Mouse (Mus musculus) effector memory CD4-positive, alpha-beta T cell, adult 5 months (primary cell): ENCODE results near the gene Fam169a. TPM values are rescaled to one million over a fixed set of nuclear protein-coding genes. Genes with fewer than 3 reads are reported as not detected.

Experiments used
- polyA plus RNA-seq: library from polyadenylated mRNA; unstranded; fragments of 100-300 nt; shearing (Covaris generic); gene quantifications from one replicate; pipeline ENCODE4 v1.2.1, GENCODE M21; 2017

The Fam169a gene
- polyA plus RNA-seq = 0.12 TPM

DNA sequence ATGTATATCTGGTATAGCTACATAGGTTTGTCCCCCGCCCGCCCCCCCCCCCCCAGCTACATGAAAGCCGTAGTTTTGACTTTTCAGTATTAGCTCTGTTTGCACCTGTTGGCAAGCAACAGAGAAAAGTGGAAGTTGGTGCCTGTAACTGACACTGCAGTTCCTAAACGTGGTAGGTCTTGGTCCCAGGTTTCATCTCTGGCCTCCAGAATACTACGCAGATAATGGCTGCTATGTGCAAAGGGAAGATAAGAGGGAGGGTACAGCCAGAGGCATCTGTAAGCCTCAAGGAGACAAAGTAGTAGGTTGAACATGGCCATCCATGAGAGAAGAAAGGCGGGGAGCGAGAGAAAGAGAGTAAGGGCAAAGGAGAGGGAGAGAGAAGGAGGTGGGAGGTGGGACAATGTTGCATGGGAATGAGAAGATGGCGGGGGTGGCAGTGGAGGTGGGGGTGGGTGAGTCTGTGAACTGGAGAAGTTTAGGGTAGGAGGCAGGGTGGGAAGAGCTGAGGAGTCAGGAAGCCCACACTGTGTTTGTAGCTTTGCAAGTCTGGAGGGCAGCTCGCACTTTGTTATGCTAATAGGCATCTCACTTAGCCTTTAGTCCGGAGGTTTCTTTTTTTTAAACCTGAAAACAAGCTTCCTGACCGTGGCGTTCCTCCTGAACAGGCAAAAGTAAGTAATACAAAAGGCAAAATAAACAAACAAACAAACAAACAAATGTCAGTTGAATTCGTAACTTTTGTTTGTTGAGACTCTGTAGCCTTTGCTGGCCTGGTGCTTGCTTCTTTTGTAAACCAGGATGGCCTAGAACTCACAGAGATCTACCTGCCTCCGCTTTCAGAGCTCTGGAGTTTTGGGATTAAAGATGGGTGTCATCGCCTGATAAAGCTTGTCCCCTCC is at the start of gene Fam169a:
TSS of gene Fam169a (plus strand) at position 638 of the 902 bp plus-strand sequence.

GRCm38 (mm10) chr13:97034262-97034661 is 32.8 kb upstream of the Fam169a start, which contains the start of gene 1700029F12Rik:
Gene 1700029F12Rik, minus strand, starts transcription at chr13:97034362.

DNA sequence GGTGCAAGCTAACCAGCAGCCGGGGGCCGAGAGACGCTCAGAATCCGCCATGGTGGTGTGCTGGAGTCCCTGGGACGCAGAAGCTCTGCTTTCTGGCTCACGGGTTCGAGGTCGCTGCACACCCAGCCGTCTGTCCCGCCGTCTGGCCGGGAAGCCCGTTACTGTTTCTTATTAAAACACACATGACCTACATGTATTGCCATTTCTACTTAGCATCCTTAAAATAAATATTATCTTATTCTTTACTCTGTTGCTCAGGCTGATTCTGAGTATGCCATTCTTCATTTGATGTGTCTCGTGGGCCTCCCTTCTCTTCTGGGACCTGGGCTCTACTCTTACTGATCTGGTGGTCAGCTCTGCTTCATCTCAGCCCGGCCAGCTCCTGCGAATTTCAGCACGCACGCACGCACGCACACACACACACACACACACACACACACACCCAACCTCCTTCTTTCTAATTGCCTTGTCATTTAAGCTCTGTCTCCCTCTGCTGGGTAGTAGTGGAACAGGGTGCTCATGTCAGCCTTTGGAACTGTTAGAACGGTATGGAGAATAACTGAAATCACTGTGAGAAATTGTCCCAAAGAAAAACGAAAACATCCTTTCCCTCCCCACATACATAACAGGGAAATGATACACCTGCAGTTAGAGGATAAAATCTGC is 32.2 kb downstream of the Fam169a start, which contains the start of gene Gm6169:
TSS of gene Gm6169 (minus strand) at position 51 of the 666 bp plus-strand sequence.

DNA sequence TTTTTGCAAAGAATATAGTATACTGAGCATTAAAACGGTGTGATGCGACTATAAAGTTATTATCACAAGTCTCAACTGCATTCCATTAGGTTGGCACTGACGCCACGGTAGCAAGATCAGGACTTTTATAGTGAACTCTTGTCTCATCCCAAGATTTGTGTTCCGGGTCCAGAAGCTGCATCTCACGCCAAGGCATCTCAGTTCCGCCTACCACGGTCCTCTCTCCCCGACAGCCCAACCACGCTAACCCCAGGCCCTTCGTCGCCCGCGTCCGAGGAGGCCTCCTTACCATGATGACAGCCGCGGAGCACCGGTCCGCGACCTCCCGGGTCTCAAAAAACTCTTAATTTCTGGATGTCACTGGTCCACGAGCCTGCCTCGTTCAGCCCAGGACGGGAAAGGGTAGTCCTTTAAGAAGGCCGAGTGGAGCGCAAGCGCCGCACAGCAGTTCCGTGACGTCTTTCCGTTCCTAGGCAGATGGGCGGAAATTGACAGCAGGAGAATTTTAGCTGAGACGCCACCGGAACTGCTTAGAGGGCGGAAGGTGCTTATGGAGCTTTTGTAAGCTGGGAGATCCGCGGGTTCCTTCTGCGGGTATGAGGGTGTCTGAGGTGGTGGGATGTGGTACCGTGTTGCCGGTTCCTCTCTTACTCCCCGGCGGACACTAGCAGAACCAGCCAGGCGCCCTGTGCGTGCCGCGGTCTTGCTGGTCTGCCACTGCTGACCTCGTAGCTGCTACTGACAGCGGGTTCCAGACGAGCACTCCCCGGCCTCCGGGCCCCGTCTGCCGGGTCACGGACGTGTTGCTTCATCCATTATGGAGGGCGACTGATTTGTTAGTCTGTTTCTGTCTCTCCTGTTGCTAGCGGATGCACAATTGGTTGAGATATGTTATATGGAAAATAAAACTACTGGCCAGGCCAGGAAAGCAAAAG is 70.6 kb downstream of the Fam169a start, which contains the start of the genes Gfm2 and Nsa2:
TSS of gene Gfm2 (plus strand) at position 472 of the 935 bp plus-strand sequence.
TSS of gene Nsa2 (minus strand) at position 472 of the 935 bp plus-strand sequence.

Other genes starting within 250 kb of the Fam169a start
- not detected for gene Gcnt4, start 142.6 kb upstream of the Fam169a start, polyA plus RNA-seq
- gene 1700029F12Rik, start 32.9 kb upstream of the Fam169a start, polyA plus RNA-seq = not detected
- gene Gm6169, start 32.0 kb downstream of the Fam169a start, polyA plus RNA-seq = not detected
- gene Gfm2, start 70.7 kb downstream of the Fam169a start, polyA plus RNA-seq = 26.2 TPM
- gene Nsa2, start 70.7 kb downstream of the Fam169a start, polyA plus RNA-seq = 80.1 TPM
- 50.8 TPM for gene Hexb, start 131.1 kb downstream of the Fam169a start, polyA plus RNA-seq
- gene Enc1, start 173.8 kb downstream of the Fam169a start, polyA plus RNA-seq = 1.2 TPM